Mouse (Mus musculus) kidney, postnatal 25 days (tissue): ENCODE measurements around the gene Dpp4.

ENCODE experiments used
- DNase-seq, 2 experiments: peaks; one replicate each; pipeline ENCODE4 v3.0.0; 2021; ENCODE audit warnings: mixed read lengths in 2 of 2

Gene Dpp4

GRCm38 (mm10) chr2:62285847-62286246 is 126.2 kb downstream of the Dpp4 start:
- no peak for DNase-seq

GRCm38 (mm10) chr2:62285026-62285425 is 127.0 kb downstream of the Dpp4 start:
- no peak for DNase-seq
